Mouse (Mus musculus): Measurements from ENCODE around the gene Zbtb1. TPM values are rescaled to one million over a fixed set of nuclear protein-coding genes. Genes with fewer than 3 reads are reported as not detected.

The Zbtb1 gene
- polyA plus RNA-seq, 1 experiment, result 0.83 TPM

GRCm38 (mm10) chr12:76368201-76368789 lies 1.8 kb upstream of the Zbtb1 start:
- 20% methylated on average over 9 of the region's 9 CpGs for WGBS
- DNase-seq (ENCODE audit: low read depth, low spot score), result no peak

- DNase-seq (ENCODE audit: low read depth, low spot score), result no peak
- WGBS, result 2% methylated on average over 26 of the region's 26 CpGs
These were observed 1.3 kb upstream of the Zbtb1 start for GRCm38 (mm10) chr12:76368790-76369205.

- WGBS, result under 1% methylated on average over 94 of the region's 96 CpGs
- DNase-seq (ENCODE audit: low read depth, low spot score), result peak; percentile 39
These were observed 674 bp upstream of the Zbtb1 start, which contains the start of gene Zbtb25 for GRCm38 (mm10) chr12:76369206-76369977. Gene Zbtb25 (minus strand): TSS chr12:76369602.

- whole genome bisulfite sequencing, result under 1% methylated on average over 63 of the region's 63 CpGs
- DNase-seq (ENCODE audit: low read depth, low spot score), result peak; percentile 42
These were observed 935 bp downstream of the Zbtb1 start for GRCm38 (mm10) chr12:76370831-76371571.

GRCm38 (mm10) chr12:76372046-76372445 lies 2.0 kb downstream of the Zbtb1 start:
- WGBS, result 27% methylated on average over 7 of the region's 7 CpGs
- DNase-seq (ENCODE audit: low read depth, low spot score), result no peak

- DNase-seq (ENCODE audit: low read depth, low spot score), result no peak
- 60% methylated on average over 5 of the region's 7 CpGs for WGBS
These were observed 3.1 kb downstream of the Zbtb1 start for GRCm38 (mm10) chr12:76372881-76373818.

- no peak for DNase-seq (ENCODE audit: low read depth, low spot score)
- 75% methylated on average over 6 of the region's 6 CpGs for WGBS
These were observed 3.9 kb downstream of the Zbtb1 start for GRCm38 (mm10) chr12:76373991-76374390.

GRCm38 (mm10) chr12:76374911-76375310 lies 4.8 kb downstream of the Zbtb1 start:
- no peak for DNase-seq (ENCODE audit: low read depth, low spot score)
- WGBS, result 81% methylated on average over 4 of the region's 4 CpGs

- DNase-seq (ENCODE audit: low read depth, low spot score), result no peak
- WGBS, result 78% methylated on average over 3 of the region's 3 CpGs
These were observed 5.4 kb downstream of the Zbtb1 start for GRCm38 (mm10) chr12:76375506-76375905.

GRCm38 (mm10) chr12:76376649-76377048 lies 6.6 kb downstream of the Zbtb1 start:
- 38% methylated on average over 7 of the region's 7 CpGs for WGBS
- DNase-seq (ENCODE audit: low read depth, low spot score), result no peak

- no peak for DNase-seq (ENCODE audit: low read depth, low spot score)
- WGBS, result 92% methylated on average over 6 of the region's 6 CpGs
These were observed 7.0 kb downstream of the Zbtb1 start for GRCm38 (mm10) chr12:76377059-76377458.

- DNase-seq (ENCODE audit: low read depth, low spot score), result no peak
- 83% methylated on average over 3 of the region's 3 CpGs for WGBS
These were observed 7.7 kb downstream of the Zbtb1 start for GRCm38 (mm10) chr12:76377726-76378125.

GRCm38 (mm10) chr12:76378556-76378955 lies 8.5 kb downstream of the Zbtb1 start:
- no peak for DNase-seq (ENCODE audit: low read depth, low spot score)
- 86% methylated on average over 5 of the region's 5 CpGs for WGBS

- DNase-seq (ENCODE audit: low read depth, low spot score), result no peak
- 53% methylated on average over 7 of the region's 7 CpGs for WGBS
These were observed 10.1 kb downstream of the Zbtb1 start for GRCm38 (mm10) chr12:76380151-76380550.

GRCm38 (mm10) chr12:76385342-76385741 lies 15.3 kb downstream of the Zbtb1 start:
- 93% methylated on average over 8 of the region's 8 CpGs for WGBS
- no peak for DNase-seq (ENCODE audit: low read depth, low spot score)

- no peak for DNase-seq (ENCODE audit: low read depth, low spot score)
- WGBS, result 88% methylated on average over 11 of the region's 11 CpGs
These were observed 18.7 kb downstream of the Zbtb1 start for GRCm38 (mm10) chr12:76388794-76389193.

GRCm38 (mm10) chr12:76391595-76392271 lies 21.7 kb downstream of the Zbtb1 start:
- 76% methylated on average over 3 of the region's 3 CpGs for WGBS

GRCm38 (mm10) chr12:76392979-76393378 lies 22.9 kb downstream of the Zbtb1 start:
- 68% methylated on average over 5 of the region's 5 CpGs for WGBS
- no peak for DNase-seq (ENCODE audit: low read depth, low spot score)

More at GRCm38 (mm10) chr12:76391595-76392271, 21.7 kb downstream of the Zbtb1 start:
- no peak for DNase-seq (ENCODE audit: low read depth, low spot score)

GRCm38 (mm10) chr12:76397281-76397680 lies 27.2 kb downstream of the Zbtb1 start:
- DNase-seq (ENCODE audit: low read depth, low spot score), result no peak
- 86% methylated on average over 5 of the region's 5 CpGs for WGBS

All from large intestine, adult 2 months (tissue).